Mouse (Mus musculus) G1E (cell line): ENCODE results near the gene Myt1l. TPM values are rescaled to one million over a fixed set of nuclear protein-coding genes. Genes with fewer than 3 reads are reported as not detected.

Experiments
- ATAC-seq: 2 replicates; pipeline ENCODE4 v1.8.0; 2016; ENCODE audit warnings: mild to moderate bottlenecking; ENCODE audit not compliant: insufficient number of reproducible peaks, poor library complexity, low FRiP score, severe bottlenecking; ENCODE audit errors: extremely low read depth
- DNase-seq: peaks from one replicate; pipeline ENCODE4 v3.0.0; 2012; ENCODE audit warnings: low spot score
- H3K27me3 ChIP-seq: 2 replicates; pipeline ENCODE4 v1.6.1; 2012; ENCODE audit warnings: mild to moderate bottlenecking, low read length, inconsistent platforms; ENCODE audit not compliant: insufficient read depth
- H3K36me3 ChIP-seq: replicated peaks from 2 replicates; pipeline ENCODE3; 2012; ENCODE audit warnings: mild to moderate bottlenecking, inconsistent platforms
- H3K4me1 ChIP-seq: 2 replicates; pipeline ENCODE4 v1.6.1; 2012; ENCODE audit warnings: low read depth, low read length, inconsistent platforms, mixed read lengths; ENCODE audit not compliant: insufficient read depth
- H3K4me3 ChIP-seq: 2 replicates; pipeline ENCODE4 v1.5.1; 2012; ENCODE audit warnings: low read depth, mild to moderate bottlenecking, inconsistent platforms, low read length, moderate library complexity, mixed read lengths
- H3K9me3 ChIP-seq: replicated peaks from 2 replicates; pipeline ENCODE4 v1.6.1; 2012; ENCODE audit warnings: inconsistent platforms
- CTCF ChIP-seq: IDR thresholded peaks from 2 replicates; pipeline ENCODE4 v1.5.1; 2012; ENCODE audit warnings: low read depth, low read length, inconsistent platforms, mixed read lengths
- GATA1 ChIP-seq: IDR thresholded peaks from 2 replicates; pipeline ENCODE4 v1.6.1; 2012; ENCODE audit warnings: borderline replicate concordance, low read length, inconsistent platforms, mixed read lengths
- GATA2 ChIP-seq: IDR thresholded peaks from 2 replicates; pipeline ENCODE4 v1.6.1; 2012; ENCODE audit warnings: low read depth, low read length, inconsistent platforms, borderline replicate concordance
- POLR2AphosphoS5 ChIP-seq: IDR thresholded peaks from 2 replicates; pipeline ENCODE4 v1.6.1; 2012; ENCODE audit warnings: low read depth, low read length, inconsistent platforms; ENCODE audit not compliant: insufficient replicate concordance
- TAL1 ChIP-seq: conservative IDR thresholded peaks from 2 replicates; pipeline ENCODE4 v1.6.1; 2012; ENCODE audit warnings: low read depth, low read length, inconsistent platforms, mixed read lengths
- polyA plus RNA-seq: library from polyadenylated mRNA; stranded (reverse); fragments of >175 nt; gene quantifications from 2 replicates; pipeline ENCODE4 v1.2.3, GENCODE M21; 2012
- total RNA-seq, 2 experiments: library from RNA; stranded (forward) in 1 of 2; stranded (reverse) in 1 of 2; fragments of 200-1000 nt in 1 of 2; fragments of >200 nt in 1 of 2; fragmentation: Nextera tagmentation in 1 of 2; gene quantifications; 2 replicates each; pipeline ENCODE4 v1.2.3; 2014 to 2017

The Myt1l gene
- total and polyA plus RNA-seq, 3 experiments: 0.33 TPM; not detected in 2

DNA sequence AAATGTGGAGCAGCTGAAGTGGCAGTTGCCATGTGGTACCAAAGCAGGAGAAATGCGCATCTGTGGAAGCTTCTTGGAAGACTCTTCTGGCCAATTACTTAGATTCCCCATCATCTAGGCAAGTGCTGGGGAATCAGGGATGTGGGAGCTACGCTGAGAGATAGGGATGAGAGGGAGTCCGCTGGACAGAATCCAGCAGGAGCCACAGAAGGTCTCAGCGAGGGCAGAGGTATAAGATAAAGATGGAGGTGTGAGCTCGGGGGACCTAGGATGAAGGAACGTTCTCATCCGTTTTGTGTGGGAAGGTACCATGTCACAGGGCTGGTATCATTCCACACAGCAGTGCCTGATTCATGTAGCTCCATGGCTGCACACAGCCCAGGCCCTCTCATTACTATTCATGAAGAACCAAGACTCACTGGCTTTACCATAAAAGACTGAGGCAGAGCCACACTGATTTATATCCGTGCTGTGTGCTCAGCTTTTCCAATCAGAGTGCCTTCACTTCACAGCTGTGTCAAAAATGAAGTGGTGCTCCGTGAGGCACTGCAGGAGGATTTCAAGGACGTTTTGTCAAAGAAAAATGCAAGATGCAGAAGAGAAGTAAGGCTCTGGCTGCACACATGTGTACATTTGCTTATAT is 121.4 kb downstream of the Myt1l start:
- Histone ChIP-seq H3K4me1 (no peaks in the 10 kb centered on the region), H3K9me3 (peaks cover 61% of the 10 kb centered on the region), H3K27me3 (no peaks in the 10 kb centered on the region), H3K4me3 (no peak overlapping the region), H3K36me3 (no peaks in the 10 kb centered on the region)
- no peak for ATAC-seq
- DNase-seq: no peak
- TF ChIP-seq GATA1 (no peak), CTCF (no peak), GATA2 (no peak), POLR2AphosphoS5 (no peak), TAL1 (no peak)

DNA sequence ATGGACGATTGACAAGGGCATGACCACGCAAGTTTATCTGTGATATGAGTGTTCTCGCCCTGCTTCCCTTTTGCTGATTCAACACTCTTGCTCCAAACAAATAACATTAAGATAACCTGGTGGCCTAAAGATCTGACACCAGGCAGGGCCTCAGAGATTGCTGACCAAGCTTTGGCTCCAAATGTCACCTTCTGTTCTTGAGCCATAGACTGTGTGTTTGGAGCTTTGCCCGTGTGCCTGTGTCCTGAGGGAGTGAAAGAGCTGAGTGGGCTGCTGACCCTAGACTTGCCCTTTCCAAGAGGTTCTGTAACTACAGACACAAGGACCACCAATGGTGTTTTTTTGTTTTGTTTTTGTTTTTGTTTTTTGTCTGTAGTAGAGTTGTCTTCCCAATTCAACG is 124.3 kb downstream of the Myt1l start:
- TF ChIP-seq TAL1 (no peak), GATA1 (no peak), CTCF (no peak), GATA2 (no peak), POLR2AphosphoS5 (no peak)
- H3K9me3 ChIP-seq: peaks cover 63% of the 10 kb centered on the region
- no peaks in the 10 kb centered on the region for H3K4me1 ChIP-seq
- DNase-seq (no peak), ATAC-seq (no peak)
- H3K27me3 ChIP-seq: no peaks in the 10 kb centered on the region
- H3K36me3 ChIP-seq: no peaks in the 10 kb centered on the region
- no peak overlapping the region for H3K4me3 ChIP-seq

DNA sequence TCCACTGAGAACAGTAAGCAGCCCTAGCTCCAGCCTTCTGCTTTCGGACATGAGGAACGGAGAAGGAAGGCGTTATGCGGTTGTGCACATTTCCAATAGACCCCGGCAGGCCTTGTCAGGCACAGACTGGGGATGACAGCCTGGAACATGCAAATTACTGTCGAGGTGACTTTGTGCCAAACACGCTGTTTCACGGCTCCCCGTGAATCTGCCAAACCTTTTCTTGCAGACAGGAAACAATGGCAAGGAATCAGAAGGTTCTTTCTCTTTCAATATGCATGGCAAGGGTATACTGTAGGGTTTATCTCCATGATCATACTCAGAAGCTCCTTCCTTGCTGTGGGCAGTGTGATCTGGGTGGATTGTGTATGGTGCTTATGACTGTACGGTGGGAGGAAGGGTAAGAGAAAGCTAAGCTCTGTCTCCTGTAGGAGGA is 127.0 kb downstream of the Myt1l start:
- no peaks in the 10 kb centered on the region for H3K27me3 ChIP-seq
- H3K4me1 ChIP-seq: no peaks in the 10 kb centered on the region
- H3K36me3 ChIP-seq: no peaks in the 10 kb centered on the region
- H3K4me3 ChIP-seq: no peak overlapping the region
- ATAC-seq (no peak), DNase-seq (no peak)
- TF ChIP-seq POLR2AphosphoS5: no peak
- TF ChIP-seq CTCF: no peak
- TF ChIP-seq GATA1: no peak
- no peak for TF ChIP-seq TAL1
- peaks cover 62% of the 10 kb centered on the region for H3K9me3 ChIP-seq

DNA sequence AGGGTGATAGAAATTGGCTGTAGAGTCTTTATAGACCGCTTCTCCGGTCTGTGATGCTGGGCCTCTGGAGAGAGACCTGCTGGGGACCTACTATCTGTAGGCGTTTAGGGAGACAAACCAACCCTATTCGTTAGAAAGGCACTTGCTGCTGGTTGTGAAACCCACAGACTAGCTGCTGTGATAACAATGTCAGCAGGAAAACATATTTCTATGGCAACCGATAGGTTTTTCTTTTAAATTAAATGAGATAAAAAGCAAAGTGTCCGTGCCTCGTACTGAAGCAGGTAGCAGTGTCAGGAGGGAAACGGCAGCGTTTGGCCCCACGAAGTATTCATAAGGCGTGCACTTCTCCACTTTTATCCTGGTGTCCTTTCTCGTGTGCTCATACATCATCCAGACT is 127.5 kb downstream of the Myt1l start:
- no peak for TF ChIP-seq TAL1
- TF ChIP-seq GATA2: no peak
- no peak for TF ChIP-seq POLR2AphosphoS5
- no peak for TF ChIP-seq GATA1
- Histone ChIP-seq H3K36me3 (no peaks in the 10 kb centered on the region), H3K4me3 (no peak overlapping the region), H3K4me1 (no peaks in the 10 kb centered on the region), H3K9me3 (peaks cover 64% of the 10 kb centered on the region), H3K27me3 (no peaks in the 10 kb centered on the region)
- DNase-seq (no peak), ATAC-seq (no peak)

DNA sequence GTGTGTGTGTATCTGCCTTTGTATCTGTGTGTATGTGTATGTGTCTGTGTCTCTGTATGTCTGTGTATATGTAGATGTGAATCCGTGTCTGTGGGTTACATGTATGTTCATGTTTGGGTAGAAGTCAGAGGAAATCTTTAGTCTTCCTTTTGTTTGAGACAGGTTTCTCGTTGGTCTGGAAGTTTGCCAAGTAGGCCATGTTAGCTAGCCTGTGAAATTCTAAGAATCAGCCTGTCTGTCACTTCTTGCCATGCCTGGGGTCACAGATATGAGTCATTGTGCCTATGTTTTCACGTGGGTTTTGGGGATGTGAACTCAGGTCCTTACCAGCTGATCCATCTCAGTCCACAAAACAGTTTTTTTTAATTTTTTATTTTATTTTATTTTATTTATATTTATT is 128.9 kb downstream of the Myt1l start:
- Histone ChIP-seq H3K36me3 (no peaks in the 10 kb centered on the region), H3K27me3 (no peaks in the 10 kb centered on the region), H3K4me3 (no peak overlapping the region), H3K9me3 (peaks cover 69% of the 10 kb centered on the region), H3K4me1 (no peaks in the 10 kb centered on the region)
- ATAC-seq (no peak), DNase-seq (no peak)
- TF ChIP-seq CTCF: no peak
- TF ChIP-seq POLR2AphosphoS5: no peak
- no peak for TF ChIP-seq TAL1
- no peak for TF ChIP-seq GATA1
- TF ChIP-seq GATA2: no peak

DNA sequence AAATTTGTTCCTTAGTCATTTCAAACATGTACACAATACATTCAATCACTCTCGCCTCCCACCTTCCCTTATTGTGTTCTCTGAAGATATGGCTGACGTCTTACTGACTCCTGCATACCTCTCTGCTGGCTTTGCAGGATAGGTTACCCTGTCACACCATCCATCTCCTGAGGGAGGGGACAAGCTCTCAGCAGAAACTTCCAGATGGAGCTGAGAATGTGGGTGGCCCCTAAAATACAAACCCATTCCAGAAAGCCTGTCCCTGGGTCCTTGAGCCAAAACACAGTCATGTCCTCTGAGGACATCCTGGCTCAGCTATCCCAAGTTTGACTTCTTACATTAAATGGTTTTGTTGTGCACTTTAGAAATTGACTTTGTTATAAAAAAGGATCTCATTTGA is 129.7 kb downstream of the Myt1l start:
- no peak for TF ChIP-seq GATA1
- TF ChIP-seq POLR2AphosphoS5: no peak
- TF ChIP-seq CTCF: no peak
- no peak for TF ChIP-seq GATA2
- no peak for TF ChIP-seq TAL1
- Histone ChIP-seq H3K36me3 (no peaks in the 10 kb centered on the region), H3K9me3 (peaks cover 63% of the 10 kb centered on the region), H3K4me3 (no peak overlapping the region), H3K4me1 (no peaks in the 10 kb centered on the region), H3K27me3 (no peaks in the 10 kb centered on the region)
- DNase-seq (no peak), ATAC-seq (no peak)

DNA sequence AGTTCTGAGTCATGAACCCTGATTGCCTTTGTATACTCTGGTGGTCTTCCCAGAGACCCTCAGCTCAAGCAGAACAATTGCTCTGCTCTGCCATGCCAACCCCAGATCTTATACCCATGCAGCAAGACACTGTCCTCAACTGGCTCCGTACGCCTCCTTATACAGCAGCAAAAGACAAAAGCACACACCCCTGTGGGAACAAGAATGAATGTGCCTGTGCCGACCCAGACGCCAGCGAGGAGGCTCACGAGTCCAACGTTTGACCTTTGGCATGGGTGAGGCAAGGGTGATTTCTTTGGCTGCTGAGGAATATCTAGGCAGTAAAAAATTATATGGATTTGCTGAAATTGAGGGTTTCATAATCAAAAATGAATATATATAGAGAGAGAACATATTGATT is 143.8 kb downstream of the Myt1l start:
- no peak for TF ChIP-seq TAL1
- no peak for TF ChIP-seq GATA1
- no peak for TF ChIP-seq GATA2
- no peak for TF ChIP-seq POLR2AphosphoS5
- no peak for TF ChIP-seq CTCF
- no peak overlapping the region for H3K4me3 ChIP-seq
- no peak for DNase-seq
- no peak for ATAC-seq
- peaks cover 60% of the 10 kb centered on the region for H3K9me3 ChIP-seq
- no peaks in the 10 kb centered on the region for H3K36me3 ChIP-seq
- H3K4me1 ChIP-seq: no peaks in the 10 kb centered on the region
- H3K27me3 ChIP-seq: no peaks in the 10 kb centered on the region
